Mouse (Mus musculus) inflammation-experienced regulatory T-cells (primary cell): ENCODE data around the gene Rpl12. TPM values are rescaled to one million over a fixed set of nuclear protein-coding genes. Genes with fewer than 3 reads are reported as not detected.

ENCODE experiments used
- polyA plus RNA-seq, 2 experiments: library from polyadenylated mRNA; unstranded; fragments of 100-300 nt; shearing (Covaris generic); gene quantifications; one replicate each; pipeline ENCODE4 v1.2.1; 2017

Gene Rpl12
- polyA plus RNA-seq = 10 to 100 TPM; 33.3 to 41.2 TPM

GRCm38 (mm10) chr2:32961192-32961995, at the start of gene Rpl12, which contains the start of gene Lrsam1:
TSS of gene Rpl12 (plus strand) at chr2:32961559.
TSS of gene Lrsam1 (minus strand) at chr2:32961614.

GRCm38 (mm10) chr2:32981725-32982271, 20.4 kb downstream of the Rpl12 start, which contains the start of gene Slc2a8:
TSS of gene Slc2a8 (minus strand) at chr2:32982083.

Other genes starting within 250 kb of the Rpl12 start
- 100 to 1,000 TPM; 176 to 212 TPM for gene Cdk9, start 248.5 kb upstream of the Rpl12 start, polyA plus RNA-seq
- 100 to 1,000 TPM in 1 of 2 experiments, 10 to 100 TPM in 1; 96.9 to 133 TPM for gene Sh2d3c, start 240.5 kb upstream of the Rpl12 start, polyA plus RNA-seq
- under 1 TPM; 0.42 to 0.47 TPM for gene 6330409D20Rik, start 220.5 kb upstream of the Rpl12 start, polyA plus RNA-seq
- 10 to 100 TPM; 75.2 to 81.8 TPM for gene Tor2a, start 204.3 kb upstream of the Rpl12 start, polyA plus RNA-seq
- gene Ttc16, start 185.9 kb upstream of the Rpl12 start, polyA plus RNA-seq = 1 to 10 TPM in 1 of 2 experiments, under 1 TPM in 1; 0.67 to 1.6 TPM
- gene Ptrh1, start 185.8 kb upstream of the Rpl12 start, polyA plus RNA-seq = 1 to 10 TPM; 3.4 to 5.0 TPM
- gene Cfap157, start 177.1 kb upstream of the Rpl12 start, polyA plus RNA-seq = 1 to 10 TPM in 1 of 2 experiments, under 1 TPM in 1; 0.61 to 1.2 TPM
- 10 to 100 TPM in 1 of 2 experiments, 1 to 10 TPM in 1; 8.7 to 12.4 TPM for gene Stxbp1, start 114.3 kb upstream of the Rpl12 start, polyA plus RNA-seq
- 1 to 10 TPM; 4.2 to 9.5 TPM for gene Fam129b, start 85.4 kb upstream of the Rpl12 start, polyA plus RNA-seq
- 10 to 100 TPM in 1 of 2 experiments, 1 to 10 TPM in 1; 8.0 to 17.7 TPM for gene Lrsam1, start 55 bp downstream of the Rpl12 start, polyA plus RNA-seq
- 10 to 100 TPM in 1 of 2 experiments, 1 to 10 TPM in 1; 9.0 to 13.6 TPM for gene Slc2a8, start 20.5 kb downstream of the Rpl12 start, polyA plus RNA-seq
- 1 to 10 TPM; 1.2 to 5.1 TPM for gene Garnl3, start 170.1 kb downstream of the Rpl12 start, polyA plus RNA-seq